Mouse (Mus musculus): ENCODE measurements at regions not wholly inside any gene's neighbourhood (a gene's known extent, or its start where the extent isn't known, plus 50 kb on each side); places are given as distances from the start of the nearest gene placed in this dataset.

GRCm38 (mm10) chr2:44512334-44512733 is 415.1 kb downstream of the Gtdc1 start:
- TF ChIP-seq HCFC1 (IDR thresholded peaks at IDR 0.05; ENCODE audit: borderline replicate concordance, insufficient read depth, low read length) (no peak), ZNF384 (IDR thresholded peaks at IDR 0.05; ENCODE audit: low read depth, low read length) (no peak), ZC3H11A (IDR thresholded peaks at IDR 0.05; ENCODE audit: borderline replicate concordance, low read depth, low read length) (no peak), MAFK (IDR thresholded peaks at IDR 0.05; ENCODE audit: insufficient read depth, low read depth, low read length) (no peak)

Data from ES-E14 (cell line).